Mouse (Mus musculus): Measurements from ENCODE around the gene Myog.

DNA sequence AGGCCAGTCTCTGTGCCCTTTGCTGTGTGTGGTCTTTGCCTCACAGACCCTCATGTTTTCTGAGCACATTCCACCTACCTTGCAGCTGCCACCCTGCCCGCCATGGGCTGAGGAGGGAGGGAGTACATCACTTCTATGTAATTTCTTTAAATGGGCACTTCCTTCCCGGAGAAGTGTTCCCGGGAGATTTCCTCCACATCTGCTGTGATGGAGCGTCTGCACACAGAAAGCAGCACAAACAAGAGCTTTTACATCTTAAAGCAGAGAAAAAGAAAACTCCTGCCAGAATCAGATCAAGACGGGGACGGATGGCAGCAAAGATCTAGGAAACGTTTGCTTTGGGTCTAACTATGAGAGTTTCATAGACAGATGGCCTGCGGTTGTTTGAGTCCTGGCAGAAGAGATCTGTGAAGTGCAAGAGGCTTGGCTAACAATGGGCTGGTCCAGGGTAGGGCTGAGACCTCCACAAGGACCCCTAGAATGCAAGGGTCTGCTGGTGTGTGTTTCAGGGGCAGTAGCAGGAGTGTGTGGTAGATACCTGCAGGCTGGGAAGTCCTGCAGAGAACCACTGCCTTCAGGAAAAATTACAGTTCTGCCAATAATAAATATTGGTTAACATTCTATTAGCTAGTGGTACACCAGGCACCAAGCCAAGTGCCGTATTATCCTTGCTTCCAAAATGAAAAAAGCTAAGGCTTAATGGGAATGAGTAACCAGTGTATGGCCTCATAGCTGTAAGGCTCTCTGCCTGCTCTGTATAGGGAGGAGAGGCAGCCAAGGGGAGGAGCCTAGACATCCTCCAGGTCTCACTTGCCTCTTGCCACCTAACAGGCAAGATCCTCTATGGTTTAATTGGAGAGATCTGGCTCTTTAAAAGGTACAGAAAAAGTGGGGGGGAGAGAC is 16.0 kb upstream of the Myog start:
- TF ChIP-seq CTCF (IDR thresholded peaks at IDR 0.05; ENCODE audit: control insufficient read depth, insufficient read depth, insufficient read length), result no peak
- TF ChIP-seq MAX (IDR thresholded peaks at IDR 0.05), result no peak
- TF ChIP-seq CEBPB (IDR thresholded peaks at IDR 0.05; ENCODE audit: low read depth), result no peak
- no peak for TF ChIP-seq USF1 (IDR thresholded peaks at IDR 0.05; ENCODE audit: low read depth)
- no peak for TF ChIP-seq MYOD1 (IDR thresholded peaks at IDR 0.05; ENCODE audit: control insufficient read depth, insufficient read length, low read depth)
- TF ChIP-seq FOSL1 (IDR thresholded peaks at IDR 0.05; ENCODE audit: insufficient read depth, low read length, poor library complexity, severe bottlenecking), result no peak
- TF ChIP-seq MYOG (IDR thresholded peaks at IDR 0.05; ENCODE audit: control insufficient read depth, extremely low read depth, insufficient read length), result no peak
